Mouse (Mus musculus): ENCODE results near the gene Gad1. TPM values are rescaled to one million over a fixed set of nuclear protein-coding genes. Genes with fewer than 3 reads are reported as not detected.
A peak's percentile ranks its signal among the peaks of the same experiment; 100 is the strongest.

Gene Gad1
- total RNA-seq, 2 experiments from 2014 or later, result 368 to 442 TPM

- DNase-seq (ENCODE audit: low spot score in 2 of 2), result no peak
These were observed 11.1 kb downstream of the Gad1 start for GRCm38 (mm10) chr2:70563721-70564645.

GRCm38 (mm10) chr2:70564646-70565315 is 11.9 kb downstream of the Gad1 start:
- DNase-seq (ENCODE audit: low spot score in 2 of 2), result no peak

DNA sequence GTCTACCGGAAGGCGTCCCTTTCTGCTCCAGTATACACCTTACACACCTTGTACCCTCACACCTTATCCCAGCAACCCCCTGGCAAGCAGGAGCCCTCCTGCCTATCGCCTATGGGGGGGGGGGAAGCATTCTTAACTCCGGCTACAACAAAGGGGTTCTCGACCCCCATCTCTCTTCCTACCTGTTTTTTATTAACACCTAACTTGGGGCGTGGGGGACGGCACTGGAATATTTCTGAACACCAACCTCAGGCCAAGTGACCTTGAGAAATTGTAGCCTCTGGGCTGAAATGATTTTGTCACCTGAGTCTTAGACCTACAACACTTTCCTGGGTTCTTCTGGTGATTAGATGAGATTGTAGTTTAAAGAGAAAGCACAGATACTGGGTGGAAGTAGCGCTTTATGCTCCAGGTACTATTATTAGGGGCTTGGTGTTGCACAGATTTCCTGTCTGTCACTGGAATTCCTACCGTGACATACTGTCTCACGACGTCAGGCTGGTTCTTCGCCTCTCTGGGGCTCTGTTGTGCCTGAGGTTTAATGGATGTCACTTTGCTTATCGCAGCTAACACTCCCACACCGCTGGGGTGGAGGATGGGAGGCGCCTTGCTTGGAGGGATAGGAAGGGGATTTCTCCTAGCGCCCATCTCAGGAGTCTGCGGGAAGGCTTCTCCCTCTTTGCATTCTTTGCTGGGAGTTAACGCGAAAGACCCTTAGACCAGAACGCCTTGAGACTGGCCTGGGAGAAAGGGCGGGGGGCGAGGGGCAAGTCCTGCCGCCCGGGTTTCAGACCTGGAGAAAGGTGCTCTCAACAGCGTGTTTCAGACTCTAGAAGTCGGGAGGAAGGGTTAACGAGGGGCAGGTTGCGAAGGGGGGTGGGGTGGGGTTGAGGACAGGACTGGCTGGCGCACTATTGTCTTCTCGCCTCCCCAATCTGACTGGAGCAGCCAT is 13.1 kb downstream of the Gad1 start:
- DNase-seq (ENCODE audit: low spot score in 2 of 2), result no peak

DNA sequence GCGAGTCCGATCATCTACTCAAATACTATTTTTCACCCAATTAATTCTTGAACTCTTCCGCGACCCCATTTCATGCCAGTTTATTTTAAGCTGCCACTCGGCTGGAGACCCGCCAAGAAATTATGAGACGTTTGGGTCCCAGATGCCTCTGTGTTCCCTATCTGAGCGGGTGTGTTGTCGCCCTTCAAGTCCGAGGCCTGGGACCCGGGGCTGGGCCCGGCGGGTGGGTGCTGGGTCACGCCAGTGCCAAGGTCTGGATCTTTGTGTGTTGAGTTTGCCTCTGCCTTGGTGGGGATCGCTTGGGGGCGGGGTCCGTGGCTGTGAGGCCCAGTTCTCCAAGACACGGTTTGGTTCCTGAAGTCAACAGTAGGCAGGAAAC is 13.7 kb downstream of the Gad1 start:
- no peak for DNase-seq (ENCODE audit: low spot score in 2 of 2)

- peak in 1 of 2 experiments; percentile 43 for DNase-seq (ENCODE audit: low spot score in 2 of 2)
These were observed 14.3 kb downstream of the Gad1 start for GRCm38 (mm10) chr2:70567071-70567681.

DNA sequence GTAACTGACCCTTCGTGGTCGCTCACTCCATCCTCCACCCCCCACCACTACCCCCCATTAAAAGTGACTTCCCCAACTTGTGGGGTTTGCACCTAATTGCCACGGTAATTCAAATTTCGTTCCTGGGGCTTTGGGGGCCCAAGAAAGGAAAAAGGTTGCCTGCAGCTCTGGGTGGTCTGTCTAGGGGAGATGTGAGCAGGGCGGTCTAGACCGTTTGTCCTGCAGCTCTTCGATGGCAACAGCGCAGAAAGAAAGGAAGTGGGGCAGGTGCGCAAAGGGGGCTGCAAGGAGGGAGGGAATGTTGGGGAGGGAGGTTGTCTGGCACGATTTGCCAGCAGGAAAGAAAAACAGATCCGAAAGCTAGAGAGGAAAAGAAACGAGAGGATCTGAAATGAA is 14.8 kb downstream of the Gad1 start:
- no peak for DNase-seq (ENCODE audit: low spot score in 2 of 2)

- no peak for DNase-seq (ENCODE audit: low spot score in 2 of 2)
These were observed 15.5 kb downstream of the Gad1 start for GRCm38 (mm10) chr2:70568198-70568941.

GRCm38 (mm10) chr2:70571698-70572097 is 18.8 kb downstream of the Gad1 start:
- no peak for DNase-seq (ENCODE audit: low spot score in 2 of 2)

DNA sequence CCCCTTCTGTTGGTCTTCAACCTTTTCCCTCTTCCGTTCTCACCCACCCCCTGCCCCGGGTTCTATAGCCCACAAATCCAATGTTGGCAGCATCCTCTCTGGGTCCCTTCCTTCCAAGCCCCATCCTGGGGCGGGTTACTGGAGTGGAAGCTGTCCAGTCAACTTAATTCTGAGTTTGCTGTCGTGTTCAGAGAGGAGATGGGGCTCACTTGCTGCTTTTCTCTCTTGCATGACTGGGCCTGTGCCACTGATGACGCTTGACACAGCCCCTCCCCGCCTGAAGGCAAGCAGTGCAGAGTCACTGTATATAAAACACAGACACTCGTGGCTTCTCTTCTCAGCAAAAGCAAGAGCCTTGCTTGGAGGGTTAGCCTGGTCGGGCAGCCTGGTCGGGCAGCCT is 19.4 kb downstream of the Gad1 start:
- no peak for DNase-seq (ENCODE audit: low spot score in 2 of 2)

- no peak for DNase-seq (ENCODE audit: low spot score in 2 of 2)
These were observed 20.8 kb downstream of the Gad1 start for GRCm38 (mm10) chr2:70573544-70574210.

DNA sequence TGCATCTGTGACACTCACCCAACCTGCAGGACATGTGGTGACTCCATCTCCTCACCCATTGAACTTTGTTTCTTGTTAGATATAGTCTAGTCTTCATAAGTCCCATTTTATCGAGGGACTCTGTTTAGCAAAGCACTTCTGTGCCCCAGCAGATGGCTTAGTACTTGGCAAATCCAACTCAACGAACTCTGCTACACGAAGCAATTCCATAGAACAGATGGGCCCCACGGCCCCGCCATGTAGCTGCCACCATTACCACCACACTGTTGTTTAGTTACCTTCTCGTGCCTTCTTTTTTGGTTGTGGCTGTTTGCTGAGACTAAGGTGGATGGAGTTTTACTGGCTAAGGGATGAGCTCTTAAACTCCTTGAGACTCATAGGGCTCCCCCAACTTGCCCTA is 35.3 kb downstream of the Gad1 start:
- no peak for DNase-seq (ENCODE audit: low spot score in 2 of 2)

DNA sequence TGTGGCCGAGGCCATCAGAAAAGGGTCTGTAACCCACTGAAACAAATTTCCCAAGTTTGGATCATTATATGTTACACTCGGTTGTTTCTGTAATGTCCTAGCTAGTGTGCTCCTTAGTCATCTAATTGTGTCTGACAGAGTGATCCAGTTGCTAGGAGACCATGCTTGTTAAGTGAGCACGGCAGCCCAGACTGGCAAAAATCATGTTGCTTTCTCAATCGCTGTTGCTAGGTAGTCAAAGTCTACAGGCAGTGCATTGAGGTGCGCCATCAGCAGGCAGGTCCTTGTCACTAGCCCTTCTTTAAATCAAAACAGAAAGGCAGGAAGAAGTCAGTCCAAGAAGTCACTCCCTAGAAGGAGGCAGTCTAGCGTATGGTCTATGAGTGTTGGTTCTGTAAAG is 39.6 kb downstream of the Gad1 start:
- DNase-seq (ENCODE audit: low spot score in 2 of 2), result no peak

DNA sequence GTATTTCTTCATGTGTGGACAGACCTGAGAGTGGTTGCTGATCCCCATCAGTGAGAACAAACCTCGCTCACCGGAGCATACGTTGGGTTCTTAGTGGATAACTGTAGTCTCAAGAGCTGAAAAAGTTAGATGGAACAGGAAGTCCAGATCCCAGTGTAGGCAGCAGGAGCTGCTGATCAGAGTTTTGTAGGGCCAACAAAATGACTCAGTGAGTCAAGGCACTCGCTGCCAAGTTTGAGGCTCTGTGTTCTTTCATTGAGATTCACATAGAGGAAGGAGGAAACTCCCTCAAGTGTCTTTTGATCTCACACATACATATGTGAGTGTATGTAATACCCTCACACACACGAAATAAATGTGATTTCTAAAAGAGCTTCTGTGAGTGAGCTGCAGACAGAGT is 40.8 kb downstream of the Gad1 start:
- DNase-seq (ENCODE audit: low spot score in 2 of 2), result no peak

GRCm38 (mm10) chr2:70595896-70596295 is 43.0 kb downstream of the Gad1 start:
- no peak for DNase-seq (ENCODE audit: low spot score in 2 of 2)

- no peak for DNase-seq (ENCODE audit: low spot score in 2 of 2)
These were observed 56.9 kb downstream of the Gad1 start for GRCm38 (mm10) chr2:70609769-70610168.

- no peak for DNase-seq (ENCODE audit: low spot score in 2 of 2)
These were observed 62.0 kb downstream of the Gad1 start for GRCm38 (mm10) chr2:70614745-70615351.

DNA sequence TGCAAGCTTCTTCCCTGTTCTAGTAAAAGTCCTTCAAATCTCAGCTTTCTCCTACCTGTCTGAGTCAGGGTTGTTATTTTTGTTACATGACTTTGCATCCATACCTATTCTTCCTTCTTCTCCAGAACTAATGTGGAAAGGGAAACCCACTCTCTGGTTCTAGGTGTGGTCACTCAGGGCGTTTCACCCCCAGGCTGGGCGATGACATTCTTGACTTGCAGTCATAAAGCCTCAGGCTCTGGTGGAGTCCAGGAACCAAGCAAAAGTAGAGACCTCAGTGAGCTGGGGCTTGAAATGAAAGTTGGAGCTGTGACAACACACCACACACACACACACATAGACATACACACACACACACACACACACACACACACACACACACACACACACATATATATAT is 63.2 kb downstream of the Gad1 start:
- DNase-seq (ENCODE audit: low spot score in 2 of 2), result no peak

GRCm38 (mm10) chr2:70616617-70617016 is 63.7 kb downstream of the Gad1 start:
- DNase-seq (ENCODE audit: low spot score in 2 of 2), result no peak

GRCm38 (mm10) chr2:70619232-70619835 is 66.5 kb downstream of the Gad1 start:
- no peak for DNase-seq (ENCODE audit: low spot score in 2 of 2)
